Mouse (Mus musculus): ENCODE measurements around the gene Scd2.
"Not testable (repeated sequence)": the region's sequence is repeated elsewhere in the genome, so short reads cannot be mapped to it uniquely, and the experiment has no call there.

The Scd2 gene

GRCm38 (mm10) chr19:44292941-44293768, at the start of gene Scd2:
Gene Scd2, plus strand, starts transcription at chr19:44293674.
- DNase-seq = peak in 1 of 2 experiments; percentile 63

- peak; percentile 75 to 80 for DNase-seq
These were observed 47.7 kb upstream of the Scd2 start for GRCm38 (mm10) chr19:44245761-44246171.

- DNase-seq = peak; percentile 37 to 42
These were observed 47.0 kb upstream of the Scd2 start for GRCm38 (mm10) chr19:44246341-44246911.

- DNase-seq = peak; percentile 65 to 68
These were observed 46.0 kb upstream of the Scd2 start for GRCm38 (mm10) chr19:44247281-44248080.

GRCm38 (mm10) chr19:44248081-44248853, 45.2 kb upstream of the Scd2 start:
- peak; percentile 96 to 98 for DNase-seq

GRCm38 (mm10) chr19:44248854-44249351, 44.6 kb upstream of the Scd2 start:
- no peak for DNase-seq

GRCm38 (mm10) chr19:44251138-44251537, 42.3 kb upstream of the Scd2 start:
- not testable (repeated sequence) for DNase-seq

- DNase-seq = no peak
These were observed 41.4 kb upstream of the Scd2 start for GRCm38 (mm10) chr19:44251936-44252558.

- DNase-seq = not testable (repeated sequence)
These were observed 39.4 kb upstream of the Scd2 start for GRCm38 (mm10) chr19:44254106-44254505.

GRCm38 (mm10) chr19:44257377-44257966, 36.0 kb upstream of the Scd2 start:
- DNase-seq = no peak

GRCm38 (mm10) chr19:44259484-44259883, 34.0 kb upstream of the Scd2 start:
- no peak for DNase-seq

GRCm38 (mm10) chr19:44260487-44260886, 33.0 kb upstream of the Scd2 start:
- no peak for DNase-seq

GRCm38 (mm10) chr19:44261774-44262173, 31.7 kb upstream of the Scd2 start:
- no peak for DNase-seq

- no peak for DNase-seq
These were observed 29.9 kb upstream of the Scd2 start for GRCm38 (mm10) chr19:44263581-44263980.

- no peak for DNase-seq
These were observed 29.2 kb upstream of the Scd2 start for GRCm38 (mm10) chr19:44264226-44264625.

- DNase-seq = no peak
These were observed 28.2 kb upstream of the Scd2 start for GRCm38 (mm10) chr19:44265300-44265699.

GRCm38 (mm10) chr19:44265911-44266337, 27.6 kb upstream of the Scd2 start:
- no peak for DNase-seq

GRCm38 (mm10) chr19:44266458-44266823, 27.0 kb upstream of the Scd2 start:
- peak in 1 of 2 experiments; percentile 27 for DNase-seq

- DNase-seq = peak; percentile 90 to 92
These were observed 26.5 kb upstream of the Scd2 start for GRCm38 (mm10) chr19:44266824-44267498.

- DNase-seq = no peak
These were observed 25.9 kb upstream of the Scd2 start for GRCm38 (mm10) chr19:44267499-44268002.

- DNase-seq = no peak
These were observed 19.8 kb upstream of the Scd2 start for GRCm38 (mm10) chr19:44273711-44274110.

All from cerebellum, postnatal 14 days (tissue).